In the genomic region with DNA sequence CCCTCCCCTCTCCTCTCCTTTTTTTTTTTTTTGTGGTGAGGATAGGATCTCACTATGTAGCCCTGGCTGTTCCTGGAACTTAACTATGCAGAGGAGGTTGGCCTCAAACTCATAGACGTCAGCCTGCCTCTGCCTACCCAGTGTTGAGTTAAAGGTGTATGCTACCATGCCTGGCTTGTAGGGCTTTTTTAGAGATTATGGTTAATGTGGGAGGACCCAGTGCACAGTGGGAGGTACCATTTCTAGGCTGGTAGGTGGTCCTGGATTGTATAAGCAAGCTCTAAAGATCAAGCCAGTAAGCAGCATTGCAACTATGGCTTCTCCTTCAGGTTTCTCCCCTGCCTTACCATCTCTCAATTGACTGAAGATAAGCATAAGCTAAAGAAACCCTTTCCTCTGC, we compare ENCODE assay signal across 16 mouse cellular contexts.
"Had no signal": no experiment of that assay in that cellular context is flagged by ENCODE, and none has a peak within 500 bp of the region (broad histone marks: within the 10 kb centered on the region; RNA-seq: fewer than 3 reads in every experiment).

No protein-coding gene starts in this region.

- H3K36me3 ChIP-seq: neural tube, embryonic 13.5 days; neural tube, embryonic 15.5 days; stomach, embryonic 15.5 days had no signal

- H3K27ac ChIP-seq: neural tube, embryonic 13.5 days; neural tube, embryonic 15.5 days; stomach, embryonic 15.5 days; stomach, postnatal 0 days had no signal

- DNase-seq: retina, postnatal 1 day; right cerebral cortex, adult 18-20 months; right cerebral cortex, postnatal 14 days; right cerebral cortex, postnatal 25 days; right cerebral cortex, postnatal 4 days; spleen, adult 18-20 months; thymus, adult 18-20 months; thymus, adult 2 months; thymus, postnatal 14 days; thymus, postnatal 25 days; thymus, postnatal 36 days; thymus, postnatal 4 days had no signal

- H3K9ac ChIP-seq: neural tube, embryonic 13.5 days; neural tube, embryonic 15.5 days; stomach, embryonic 15.5 days had no signal

- H3K4me3 ChIP-seq: neural tube, embryonic 13.5 days; neural tube, embryonic 15.5 days; stomach, embryonic 15.5 days had no signal

- H3K4me1 ChIP-seq: neural tube, embryonic 13.5 days; neural tube, embryonic 15.5 days; stomach, embryonic 15.5 days had no signal

- H3K27me3 ChIP-seq: neural tube, embryonic 15.5 days; stomach, embryonic 15.5 days had no signal

- H3K9me3 ChIP-seq: neural tube, embryonic 13.5 days; neural tube, embryonic 15.5 days; stomach, embryonic 15.5 days had no signal
